Comparison of ENCODE assay signal across 13 mouse cellular contexts in the genomic region with DNA sequence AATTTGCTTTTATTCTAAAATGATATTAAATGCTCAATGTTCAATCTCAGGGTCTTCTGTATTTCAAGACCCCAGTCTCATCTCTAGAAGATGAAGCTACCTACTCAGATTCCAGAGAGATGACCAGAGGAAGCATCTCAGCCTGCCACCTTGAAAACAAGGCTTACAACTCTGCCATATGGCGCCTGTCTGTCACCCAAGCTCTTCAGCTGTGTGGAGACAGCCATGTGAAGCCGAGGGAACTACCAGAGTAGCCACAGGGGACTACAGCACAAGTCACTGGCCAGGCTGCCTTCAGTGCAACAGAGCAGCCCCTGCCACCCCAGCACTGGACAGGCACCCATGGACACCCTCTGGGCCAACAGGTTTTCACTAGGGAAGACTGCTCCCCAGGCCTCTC.
DNase-seq lines count a peak whose midpoint lies in the region; ATAC-seq and TF ChIP-seq lines count a peak whose summit lies in the region.
"Had no signal": no experiment of that assay in that cellular context is flagged by ENCODE, and none has a peak within 500 bp of the region (broad histone marks: within the 10 kb centered on the region; RNA-seq: fewer than 3 reads in every experiment).

No protein-coding gene starts in this region.

- no peak overlapping the region for H3K9ac ChIP-seq in forebrain, embryonic 12.5 days
- H3K9ac ChIP-seq in hindbrain, postnatal 0 days (replicated peaks; ENCODE audit: low read length) = no peak overlapping the region
- H3K9ac ChIP-seq in hindbrain, embryonic 11.5 days (ENCODE audit: low read depth, low read length) = no peak overlapping the region
- H3K9ac ChIP-seq in neural tube, embryonic 13.5 days = no peak overlapping the region

- no peaks in the 10 kb centered on the region for H3K9me3 ChIP-seq in forebrain, embryonic 10.5 days
- no peaks in the 10 kb centered on the region for H3K9me3 ChIP-seq in forebrain, embryonic 12.5 days
- H3K9me3 ChIP-seq in hindbrain, postnatal 0 days (ENCODE audit: low read length) = no peaks in the 10 kb centered on the region
- H3K9me3 ChIP-seq in hindbrain, embryonic 11.5 days (ENCODE audit: control insufficient read depth, low read length) = no peaks in the 10 kb centered on the region
- H3K9me3 ChIP-seq in neural tube, embryonic 13.5 days = no peaks in the 10 kb centered on the region

- no peak for DNase-seq in forebrain, embryonic 10.5 days (ENCODE audit: extremely low spot score, low spot score)
- peak; percentile 26 for DNase-seq in hindbrain, postnatal 0 days (ENCODE audit: low spot score)
- DNase-seq in hindbrain, embryonic 11.5 days (ENCODE audit: low spot score) = no peak
- DNase-seq in neural tube, embryonic 10.5 days (ENCODE audit: extremely low spot score, low spot score) = no peak
- DNase-seq in splenic B cell, adult 2 months (ENCODE audit: low read depth, low spot score) = peak; percentile 32
- DNase-seq: adrenal gland, adult 2 months; kidney, adult 11 months; liver; lung, postnatal 36 days; retina, postnatal 1 day had no signal

- peak overlapping the region; percentile 1; the same call in 1 of the 2 replicates for H3K27ac ChIP-seq in forebrain, embryonic 10.5 days
- H3K27ac ChIP-seq in forebrain, embryonic 12.5 days = no peak overlapping the region
- H3K27ac ChIP-seq in hindbrain, postnatal 0 days = no peak overlapping the region
- H3K27ac ChIP-seq in hindbrain, embryonic 11.5 days (ENCODE audit: low read depth, low read length) = no peak overlapping the region
- peak overlapping the region; percentile 9; the same call in 1 of the 2 replicates for H3K27ac ChIP-seq in neural tube, embryonic 13.5 days (replicated peaks)

- whole genome bisulfite sequencing in forebrain, embryonic 10.5 days = 88% methylated on average over 2 of the region's 2 CpGs
- WGBS in forebrain, embryonic 12.5 days = 63% methylated on average over 2 of the region's 2 CpGs
- WGBS in hindbrain, postnatal 0 days = 75% methylated on average over 2 of the region's 2 CpGs
- WGBS in hindbrain, embryonic 11.5 days = 61% methylated on average over 2 of the region's 2 CpGs
- 66% methylated on average over 2 of the region's 2 CpGs for WGBS in neural tube, embryonic 13.5 days

- no peak for TF ChIP-seq CTCF in hindbrain, postnatal 0 days (IDR thresholded peaks at IDR 0.05; ENCODE audit: low read depth)

- peaks cover 13% of the 10 kb centered on the region; the same call in 1 of the 2 replicates for H3K36me3 ChIP-seq in forebrain, embryonic 10.5 days (replicated peaks)
- no peaks in the 10 kb centered on the region for H3K36me3 ChIP-seq in forebrain, embryonic 12.5 days (replicated peaks)
- no peaks in the 10 kb centered on the region for H3K36me3 ChIP-seq in hindbrain, postnatal 0 days (ENCODE audit: insufficient read depth, low read length)
- H3K36me3 ChIP-seq in hindbrain, embryonic 11.5 days (ENCODE audit: control insufficient read depth, insufficient read depth, low read length) = no peaks in the 10 kb centered on the region
- H3K36me3 ChIP-seq in neural tube, embryonic 13.5 days = no peaks in the 10 kb centered on the region
- H3K36me3 ChIP-seq in splenic B cell, adult 2 months (ENCODE audit: control insufficient read depth, insufficient read depth, low read length, poor library complexity, severe bottlenecking) = no peaks in the 10 kb centered on the region

- H3K27me3 ChIP-seq in forebrain, embryonic 10.5 days (ENCODE audit: poor library complexity, severe bottlenecking) = no peaks in the 10 kb centered on the region
- no peaks in the 10 kb centered on the region for H3K27me3 ChIP-seq in forebrain, embryonic 12.5 days
- H3K27me3 ChIP-seq in hindbrain, postnatal 0 days (ENCODE audit: insufficient read depth, low read length) = no peaks in the 10 kb centered on the region
- no peaks in the 10 kb centered on the region for H3K27me3 ChIP-seq in hindbrain, embryonic 11.5 days (ENCODE audit: control insufficient read depth, insufficient read depth, low read length)
- H3K27me3 ChIP-seq in neural tube, embryonic 13.5 days = no peaks in the 10 kb centered on the region
- H3K27me3 ChIP-seq in splenic B cell, adult 2 months (ENCODE audit: control insufficient read depth, insufficient read depth, low read length, poor library complexity, severe bottlenecking) = no peaks in the 10 kb centered on the region

- H3K4me3 ChIP-seq in forebrain, embryonic 10.5 days = no peak overlapping the region
- H3K4me3 ChIP-seq in forebrain, embryonic 12.5 days (replicated peaks) = no peak overlapping the region
- no peak overlapping the region for H3K4me3 ChIP-seq in hindbrain, postnatal 0 days (ENCODE audit: low read length)
- no peak overlapping the region for H3K4me3 ChIP-seq in hindbrain, embryonic 11.5 days (ENCODE audit: low read depth, low read length)
- H3K4me3 ChIP-seq in neural tube, embryonic 13.5 days = no peak overlapping the region

- H3K4me1 ChIP-seq in forebrain, embryonic 10.5 days = peaks cover 60% of the 10 kb centered on the region
- peaks cover 28% of the 10 kb centered on the region for H3K4me1 ChIP-seq in forebrain, embryonic 12.5 days
- H3K4me1 ChIP-seq in hindbrain, postnatal 0 days (ENCODE audit: insufficient read depth, low read length) = peaks cover 14% of the 10 kb centered on the region
- peaks cover 2% of the 10 kb centered on the region; the same call in 1 of the 2 replicates for H3K4me1 ChIP-seq in hindbrain, embryonic 11.5 days (replicated peaks; ENCODE audit: control insufficient read depth, insufficient read depth, low read length)
- peaks cover 40% of the 10 kb centered on the region for H3K4me1 ChIP-seq in neural tube, embryonic 13.5 days (replicated peaks)

- no peak for ATAC-seq in forebrain, embryonic 12.5 days (ENCODE audit: low FRiP score)
- ATAC-seq in hindbrain, postnatal 0 days = no peak
- no peak for ATAC-seq in hindbrain, embryonic 11.5 days (ENCODE audit: low FRiP score)
- no peak for ATAC-seq in neural tube, embryonic 13.5 days (ENCODE audit: low read depth)
- no peak for ATAC-seq in erythroid progenitor cell, adult 5-6 weeks (replicated peaks; ENCODE audit: low FRiP score, poor library complexity, severe bottlenecking)

- H3K4me2 ChIP-seq in forebrain, embryonic 12.5 days = no peak overlapping the region
- no peak overlapping the region for H3K4me2 ChIP-seq in hindbrain, postnatal 0 days (ENCODE audit: low read depth, low read length)
- no peak overlapping the region for H3K4me2 ChIP-seq in hindbrain, embryonic 11.5 days (replicated peaks; ENCODE audit: low read depth, low read length)
- H3K4me2 ChIP-seq in neural tube, embryonic 13.5 days = no peak overlapping the region

Comparison
In these comparisons a context has a peak if more than half of its experiments do, and no peak if none do; other contexts are left out.
1. DNase-seq: peak in hindbrain, postnatal 0 days (single experiment) and splenic B cell, adult 2 months (single experiment); none in forebrain, embryonic 10.5 days (single experiment), hindbrain, embryonic 11.5 days (single experiment) and neural tube, embryonic 10.5 days (single experiment).
2. H3K27ac ChIP-seq: peak in forebrain, embryonic 10.5 days (single experiment) and neural tube, embryonic 13.5 days (single experiment); none in forebrain, embryonic 12.5 days (single experiment), hindbrain, postnatal 0 days (single experiment) and hindbrain, embryonic 11.5 days (single experiment).